Mouse (Mus musculus) stomach, embryonic 15.5 days (tissue): ENCODE data around the gene Ap3s2. TPM values are rescaled to one million over a fixed set of nuclear protein-coding genes. Genes with fewer than 3 reads are reported as not detected.
A peak's percentile ranks its signal among the peaks of the same experiment; 100 is the strongest.

ENCODE experiments used
- ATAC-seq: fragments of 200-750 bp; cut with Nextera tagmentation; 2 replicates; pipeline ENCODE4 v1.8.0; 2017; ENCODE audit warnings: low read depth, moderate number of reproducible peaks, moderate TSS enrichment; ENCODE audit not compliant: insufficient read depth, low FRiP score
- H3K27ac ChIP-seq: fragments of 300-500 bp; sonication (generic); 2 replicates; pipeline ENCODE4 v1.5.1; 2015; ENCODE audit warnings: mild to moderate bottlenecking, inconsistent platforms
- H3K27me3 ChIP-seq: fragments of 300-500 bp; sonication (generic); replicated peaks from 2 replicates; pipeline ENCODE4 v1.6.1; 2015; ENCODE audit warnings: inconsistent platforms
- H3K36me3 ChIP-seq: fragments of 300-500 bp; sonication (generic); 2 replicates; pipeline ENCODE4 v1.6.1; 2015; ENCODE audit warnings: inconsistent platforms
- H3K4me1 ChIP-seq: fragments of 300-500 bp; sonication (generic); 2 replicates; pipeline ENCODE4 v1.6.1; 2015; ENCODE audit warnings: inconsistent platforms
- H3K4me2 ChIP-seq: fragments of 300-500 bp; sonication (generic); 2 replicates; pipeline ENCODE4 v1.6.1; 2015; ENCODE audit warnings: mild to moderate bottlenecking, inconsistent platforms
- H3K4me3 ChIP-seq: fragments of 300-500 bp; sonication (generic); replicated peaks from 2 replicates; pipeline ENCODE4 v1.5.1; 2015; ENCODE audit warnings: inconsistent platforms
- H3K9ac ChIP-seq: fragments of 300-500 bp; sonication (generic); 2 replicates; pipeline ENCODE4 v1.6.1; 2015; ENCODE audit warnings: inconsistent platforms
- H3K9me3 ChIP-seq: fragments of 300-500 bp; sonication (generic); 2 replicates; pipeline ENCODE4 v1.6.1; 2016; ENCODE audit warnings: inconsistent platforms
- WGBS: fragments of 180-500 bp; shearing (Covaris S2); methylation state at CpG from one replicate; pipeline ENCODE4 v1.1.7; 2015; 5-methylcytosine and 5-hydroxymethylcytosine counted together
- polyA plus RNA-seq: library from polyadenylated mRNA; unstranded; fragments of >200 nt; fragmentation: Nextera tagmentation; extraction: Ambion mirVana; gene quantifications from 2 replicates; pipeline ENCODE4 v1.2.1, GENCODE M21; 2015

Ap3s2 gene
- polyA plus RNA-seq, 1 experiment from 2014 or later = 27.1 TPM

DNA sequence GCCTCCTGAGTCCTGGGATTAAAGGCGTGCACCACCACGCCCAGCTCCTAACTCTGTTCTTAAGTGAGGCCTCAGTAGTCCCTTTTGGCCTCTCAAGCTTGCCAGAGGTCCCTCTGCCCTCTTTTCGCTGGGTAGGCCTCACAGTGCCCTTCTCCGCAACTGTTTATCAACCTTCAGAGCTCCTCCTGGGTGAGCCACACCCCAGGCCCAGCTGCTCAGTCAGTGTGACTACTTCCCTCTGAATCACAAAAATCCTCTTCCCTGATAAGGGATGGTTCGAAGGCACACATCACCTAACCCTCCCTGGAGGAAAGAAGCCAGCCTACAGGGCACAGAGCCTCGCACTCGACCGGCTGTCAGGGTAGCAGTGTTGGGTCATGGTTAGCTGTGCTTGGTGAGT lies 58.7 kb downstream of the Ap3s2 start:
- no peak overlapping the region for H3K4me3 ChIP-seq
- H3K36me3 ChIP-seq = no peaks in the 10 kb centered on the region
- peaks cover 11% of the 10 kb centered on the region for H3K4me1 ChIP-seq
- WGBS = 85% methylated on average over 8 of the region's 8 CpGs
- no peak overlapping the region for H3K27ac ChIP-seq
- ATAC-seq = no peak
- no peak overlapping the region for H3K4me2 ChIP-seq
- H3K27me3 ChIP-seq = no peaks in the 10 kb centered on the region
- no peak overlapping the region for H3K9ac ChIP-seq
- H3K9me3 ChIP-seq = no peaks in the 10 kb centered on the region

DNA sequence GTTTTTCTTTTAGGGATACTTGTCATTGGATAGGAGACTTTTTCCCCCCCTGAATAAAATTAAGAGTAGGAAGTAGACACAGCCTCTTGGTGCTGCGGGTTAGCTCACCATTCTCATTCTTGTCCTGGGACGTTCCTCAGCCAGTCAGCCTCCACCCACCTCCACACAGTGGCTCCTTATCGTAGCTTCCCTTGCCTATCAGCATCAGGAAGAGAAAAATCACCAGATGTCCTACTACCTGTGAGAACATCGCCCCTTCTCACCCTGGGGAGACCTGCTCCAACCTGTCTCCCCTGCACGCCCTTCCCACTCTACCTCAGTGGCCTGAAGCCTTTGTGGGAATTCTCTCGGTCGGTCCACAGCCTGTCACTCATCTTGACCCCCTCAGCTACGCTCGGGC lies 59.6 kb downstream of the Ap3s2 start, which contains the start of gene Anpep:
Gene Anpep (minus strand): TSS at position 249 of the 400 bp plus-strand sequence.
- Histone ChIP-seq H3K4me1 (peaks cover 11% of the 10 kb centered on the region), H3K27me3 (no peaks in the 10 kb centered on the region), H3K36me3 (no peaks in the 10 kb centered on the region), H3K4me2 (no peak within 1 kb of the TSS), H3K9ac (0 out of 2 replicates have a peak within 1 kb of the TSS, but pooled peaks have one; percentile 22), H3K4me3 (no peak within 1 kb of the TSS), H3K9me3 (no peaks in the 10 kb centered on the region), H3K27ac (no peak within 1 kb of the TSS)
- ATAC-seq = no peak; the same call in 1 of the 2 replicates
- 61% methylated on average over 9 of the region's 9 CpGs for WGBS

DNA sequence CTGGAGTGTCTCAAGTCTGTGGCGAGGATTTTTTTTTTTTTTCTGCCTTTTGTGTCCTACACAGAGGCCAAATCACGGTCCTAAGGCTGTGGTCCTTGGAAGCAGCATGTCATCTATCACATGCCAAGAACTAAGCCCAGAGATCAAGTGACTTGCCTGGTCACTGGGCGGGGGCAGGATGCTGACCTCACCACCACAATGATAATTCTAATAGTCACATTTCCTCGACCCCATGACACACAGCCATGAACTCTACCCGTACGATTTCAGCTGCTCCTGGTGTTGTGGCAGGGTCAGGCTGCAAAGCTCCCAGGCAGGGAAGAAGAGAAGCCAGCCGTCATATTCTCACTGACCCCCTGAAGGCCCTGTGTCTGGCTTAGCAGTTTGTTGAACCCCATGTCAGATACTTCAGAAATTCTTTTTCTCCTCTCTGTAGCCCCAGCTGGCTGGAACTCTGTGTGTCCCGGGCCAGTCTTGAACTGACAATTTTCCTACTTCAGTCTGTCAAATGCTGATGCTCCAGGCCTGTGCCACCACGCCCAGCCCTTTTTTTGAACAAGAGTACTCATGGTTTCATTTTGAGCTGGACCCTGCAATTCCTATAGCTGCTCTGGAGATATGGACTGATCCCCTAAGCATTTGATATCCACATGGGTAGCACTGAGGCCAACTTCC lies 61.4 kb downstream of the Ap3s2 start:
- ATAC-seq = no peak
- WGBS = 58% methylated on average over 9 of the region's 9 CpGs

GRCm38 (mm10) chr7:79858202-79858934 lies 62.1 kb downstream of the Ap3s2 start:
- H3K9me3 ChIP-seq = no peaks in the 10 kb centered on the region
- ATAC-seq = no peak; the same call in 1 of the 2 replicates
- H3K4me2 ChIP-seq = peak overlapping the region; percentile 23; the same call in 1 of the 2 replicates
- H3K36me3 ChIP-seq = no peaks in the 10 kb centered on the region
- H3K27ac ChIP-seq = no peak overlapping the region; the same call in 1 of the 2 replicates
- no peaks in the 10 kb centered on the region for H3K27me3 ChIP-seq
- H3K4me1 ChIP-seq = peaks cover 11% of the 10 kb centered on the region
- 45% methylated on average over 11 of the region's 11 CpGs for WGBS
- H3K9ac ChIP-seq = no peak overlapping the region
- H3K4me3 ChIP-seq = no peak overlapping the region

More for the DNA sequence above, 61.4 kb downstream of the Ap3s2 start:
- H3K4me3 ChIP-seq = no peak overlapping the region
- no peaks in the 10 kb centered on the region for H3K36me3 ChIP-seq
- H3K4me1 ChIP-seq = peaks cover 11% of the 10 kb centered on the region
- no peak overlapping the region for H3K9ac ChIP-seq
- H3K4me2 ChIP-seq = no peak overlapping the region
- no peak overlapping the region for H3K27ac ChIP-seq
- no peaks in the 10 kb centered on the region for H3K27me3 ChIP-seq
- H3K9me3 ChIP-seq = no peaks in the 10 kb centered on the region

DNA sequence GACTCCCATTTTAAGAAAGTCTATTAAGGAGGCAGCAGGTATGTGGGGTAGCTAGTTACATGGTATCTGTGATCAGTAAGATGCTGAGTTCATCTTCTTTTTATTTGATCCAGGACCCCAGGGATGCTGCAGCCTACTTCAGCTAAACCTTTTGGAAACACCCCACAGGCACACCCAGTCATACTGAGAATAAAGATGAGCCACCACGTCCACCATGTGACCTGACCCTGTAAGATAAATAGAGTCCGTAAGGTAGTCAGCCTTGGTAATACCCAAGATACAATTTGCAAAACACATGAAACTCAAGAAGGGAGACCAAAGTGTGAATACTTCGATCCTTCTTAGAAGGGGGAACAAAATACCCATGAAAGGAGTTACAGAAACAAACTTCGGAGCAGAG lies 64.1 kb downstream of the Ap3s2 start:
- ATAC-seq = no peak
- no peaks in the 10 kb centered on the region for H3K36me3 ChIP-seq
- no peak overlapping the region for H3K4me3 ChIP-seq
- peaks cover 11% of the 10 kb centered on the region for H3K4me1 ChIP-seq
- no peak overlapping the region for H3K9ac ChIP-seq
- no peaks in the 10 kb centered on the region for H3K9me3 ChIP-seq
- no peaks in the 10 kb centered on the region for H3K27me3 ChIP-seq
- no peak overlapping the region for H3K27ac ChIP-seq
- 72% methylated on average over 4 of the region's 4 CpGs for WGBS
- H3K4me2 ChIP-seq = no peak overlapping the region

GRCm38 (mm10) chr7:79847456-79848451 lies 72.7 kb downstream of the Ap3s2 start:
- Histone ChIP-seq H3K36me3 (no peaks in the 10 kb centered on the region), H3K9ac (peak overlapping the region; percentile 4; the same call in 1 of the 2 replicates), H3K4me2 (peak overlapping the region; percentile 79), H3K4me1 (peaks cover 24% of the 10 kb centered on the region), H3K4me3 (peak overlapping the region; percentile 50), H3K9me3 (no peaks in the 10 kb centered on the region), H3K27me3 (no peaks in the 10 kb centered on the region), H3K27ac (peak overlapping the region; percentile 28)
- ATAC-seq = peak; percentile 67
- 10% methylated on average over 51 of the region's 53 CpGs for WGBS

DNA sequence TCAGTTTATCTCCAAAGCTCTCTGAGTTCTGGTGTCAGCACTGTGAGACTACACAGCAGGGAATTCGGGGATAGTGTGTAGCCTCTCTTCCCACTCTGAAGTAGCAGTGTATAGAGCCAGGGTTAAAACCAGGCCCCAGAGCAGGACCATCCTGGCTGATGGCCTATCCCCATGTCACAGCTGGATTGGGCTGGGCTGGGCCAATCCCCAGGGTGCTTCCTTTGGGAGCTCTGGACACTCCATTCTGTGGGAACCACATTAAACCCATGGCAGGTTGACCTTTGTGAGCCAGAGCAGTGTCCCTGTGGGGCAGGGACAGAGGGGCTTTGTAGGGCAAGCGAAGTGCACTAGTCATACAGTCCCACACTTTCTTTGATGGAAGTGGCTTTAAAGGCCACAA lies 74.1 kb downstream of the Ap3s2 start:
- H3K9me3 ChIP-seq = no peaks in the 10 kb centered on the region
- no peak for ATAC-seq
- no peaks in the 10 kb centered on the region for H3K27me3 ChIP-seq
- H3K36me3 ChIP-seq = no peaks in the 10 kb centered on the region
- no peak overlapping the region for H3K27ac ChIP-seq
- H3K4me1 ChIP-seq = peaks cover 24% of the 10 kb centered on the region
- no peak overlapping the region; the same call in 1 of the 2 replicates for H3K4me3 ChIP-seq
- no peak overlapping the region for H3K9ac ChIP-seq
- 74% methylated on average over 2 of the region's 2 CpGs for WGBS
- peak overlapping the region; percentile 79 for H3K4me2 ChIP-seq

GRCm38 (mm10) chr7:79844090-79844802 lies 76.2 kb downstream of the Ap3s2 start:
- 55% methylated on average over 8 of the region's 8 CpGs for whole genome bisulfite sequencing
- Histone ChIP-seq H3K4me1 (peaks cover 24% of the 10 kb centered on the region), H3K4me2 (0 out of 2 replicates have a peak overlapping the region, but pooled peaks have one; percentile 21), H3K9ac (no peak overlapping the region), H3K4me3 (no peak overlapping the region), H3K27ac (peak overlapping the region; percentile 74), H3K36me3 (no peaks in the 10 kb centered on the region), H3K27me3 (no peaks in the 10 kb centered on the region), H3K9me3 (no peaks in the 10 kb centered on the region)
- ATAC-seq = peak; percentile 43

GRCm38 (mm10) chr7:79842163-79842562 lies 78.3 kb downstream of the Ap3s2 start:
- H3K4me3 ChIP-seq = no peak overlapping the region
- peak overlapping the region; percentile 52 for H3K27ac ChIP-seq
- peak; percentile 74 for ATAC-seq

GRCm38 (mm10) chr7:79837247-79837646 lies 83.2 kb downstream of the Ap3s2 start:
- ATAC-seq = no peak
- no peak overlapping the region for H3K27ac ChIP-seq
- 46% methylated on average over 2 of the region's 2 CpGs for WGBS

More at GRCm38 (mm10) chr7:79842163-79842562, 78.3 kb downstream of the Ap3s2 start:
- Histone ChIP-seq H3K4me1 (peaks cover 13% of the 10 kb centered on the region; the same call in 1 of the 2 replicates), H3K4me2 (peak overlapping the region; percentile 17; the same call in 1 of the 2 replicates), H3K9me3 (no peaks in the 10 kb centered on the region), H3K36me3 (no peaks in the 10 kb centered on the region), H3K27me3 (no peaks in the 10 kb centered on the region), H3K9ac (no peak overlapping the region)
- 58% methylated on average over 7 of the region's 7 CpGs for WGBS

GRCm38 (mm10) chr7:79835196-79835595 lies 85.3 kb downstream of the Ap3s2 start:
- WGBS = 92% methylated on average over 6 of the region's 6 CpGs
- no peaks in the 10 kb centered on the region for H3K4me1 ChIP-seq
- ATAC-seq = no peak

More at GRCm38 (mm10) chr7:79837247-79837646, 83.2 kb downstream of the Ap3s2 start:
- H3K9me3 ChIP-seq = no peaks in the 10 kb centered on the region
- H3K36me3 ChIP-seq = no peaks in the 10 kb centered on the region
- no peak overlapping the region for H3K9ac ChIP-seq
- H3K27me3 ChIP-seq = no peaks in the 10 kb centered on the region
- H3K4me3 ChIP-seq = no peak overlapping the region
- no peaks in the 10 kb centered on the region for H3K4me1 ChIP-seq
- H3K4me2 ChIP-seq = no peak overlapping the region

More at GRCm38 (mm10) chr7:79835196-79835595, 85.3 kb downstream of the Ap3s2 start:
- Histone ChIP-seq H3K9me3 (no peaks in the 10 kb centered on the region), H3K4me3 (no peak overlapping the region), H3K27me3 (no peaks in the 10 kb centered on the region), H3K36me3 (no peaks in the 10 kb centered on the region), H3K9ac (no peak overlapping the region), H3K4me2 (no peak overlapping the region), H3K27ac (no peak overlapping the region)
